Mouse (Mus musculus): Measurements from ENCODE around the gene Wdr43. TPM values are rescaled to one million over a fixed set of nuclear protein-coding genes. Genes with fewer than 3 reads are reported as not detected.

The Wdr43 gene
- total and polyA plus RNA-seq, 2 experiments from 2014 or later = 14.4 to 22.5 TPM

- 0 out of 2 replicates have a peak, but pooled peaks cover 6% of the 10 kb centered on the region for H3K4me1 ChIP-seq (ENCODE audit: control insufficient read depth, insufficient read depth)
- H3K4me2 ChIP-seq (ENCODE audit: low read depth, low read length) = no peak overlapping the region
- TF ChIP-seq EP300 (IDR thresholded peaks at IDR 0.05; ENCODE audit: low read depth) (no peak), CTCF (IDR thresholded peaks at IDR 0.05; ENCODE audit: low read depth) (no peak)
- H3K9me3 ChIP-seq (replicated peaks; ENCODE audit: control insufficient read depth, low read length) = no peaks in the 10 kb centered on the region
- H3K27ac ChIP-seq (ENCODE audit: low read depth) = no peak overlapping the region
- no peaks in the 10 kb centered on the region for H3K27me3 ChIP-seq (ENCODE audit: control insufficient read depth, insufficient read depth, low read length)
- H3K36me3 ChIP-seq (replicated peaks; ENCODE audit: control insufficient read depth, insufficient read depth, low read length) = no peaks in the 10 kb centered on the region
- no peak overlapping the region for H3K4me3 ChIP-seq (ENCODE audit: low read depth, low read length)
- no peak overlapping the region for H3K9ac ChIP-seq (replicated peaks; ENCODE audit: low read depth, low read length)
- WGBS = 71% methylated on average over 9 of the region's 9 CpGs
- no peak for DNase-seq (ENCODE audit: low spot score)
- no peak for ATAC-seq (ENCODE audit: insufficient read depth, low read depth)
Observed at GRCm38 (mm10) chr17:71673936-71674335, 58.2 kb downstream of the Wdr43 start.

GRCm38 (mm10) chr17:71674886-71675285 is 59.2 kb downstream of the Wdr43 start:
- Histone ChIP-seq H3K4me1 (ENCODE audit: control insufficient read depth, insufficient read depth) (0 out of 2 replicates have a peak, but pooled peaks cover 6% of the 10 kb centered on the region), H3K4me2 (ENCODE audit: low read depth, low read length) (peak overlapping the region; percentile 15; the same call in 1 of the 2 replicates), H3K4me3 (ENCODE audit: low read depth, low read length) (no peak overlapping the region), H3K27me3 (ENCODE audit: control insufficient read depth, insufficient read depth, low read length) (no peaks in the 10 kb centered on the region), H3K9me3 (replicated peaks; ENCODE audit: control insufficient read depth, low read length) (no peaks in the 10 kb centered on the region), H3K36me3 (replicated peaks; ENCODE audit: control insufficient read depth, insufficient read depth, low read length) (no peaks in the 10 kb centered on the region), H3K27ac (ENCODE audit: low read depth) (no peak overlapping the region), H3K9ac (replicated peaks; ENCODE audit: low read depth, low read length) (no peak overlapping the region)
- ATAC-seq (ENCODE audit: insufficient read depth, low read depth) = no peak
- no peak for DNase-seq (ENCODE audit: low spot score)
- 54% methylated on average over 18 of the region's 18 CpGs for WGBS
- TF ChIP-seq EP300 (IDR thresholded peaks at IDR 0.05; ENCODE audit: low read depth) (no peak), CTCF (IDR thresholded peaks at IDR 0.05; ENCODE audit: low read depth) (no peak)

- DNase-seq (ENCODE audit: low spot score) = no peak
- no peaks in the 10 kb centered on the region for H3K36me3 ChIP-seq (replicated peaks; ENCODE audit: control insufficient read depth, insufficient read depth, low read length)
Observed at GRCm38 (mm10) chr17:71681666-71682065, 66.0 kb downstream of the Wdr43 start.

GRCm38 (mm10) chr17:71682379-71682778 is 66.7 kb downstream of the Wdr43 start:
- H3K27ac ChIP-seq (ENCODE audit: low read depth) = no peak overlapping the region
- H3K9me3 ChIP-seq (replicated peaks; ENCODE audit: control insufficient read depth, low read length) = no peaks in the 10 kb centered on the region
- ATAC-seq (ENCODE audit: insufficient read depth, low read depth) = no peak
- no peaks in the 10 kb centered on the region for H3K4me1 ChIP-seq (ENCODE audit: control insufficient read depth, insufficient read depth)
- H3K9ac ChIP-seq (replicated peaks; ENCODE audit: low read depth, low read length) = no peak overlapping the region
- H3K36me3 ChIP-seq (replicated peaks; ENCODE audit: control insufficient read depth, insufficient read depth, low read length) = no peaks in the 10 kb centered on the region
- 91% methylated on average over 4 of the region's 4 CpGs for WGBS
- no peak for TF ChIP-seq CTCF (IDR thresholded peaks at IDR 0.05; ENCODE audit: low read depth)
- TF ChIP-seq EP300 (IDR thresholded peaks at IDR 0.05; ENCODE audit: low read depth) = no peak
- H3K4me2 ChIP-seq (ENCODE audit: low read depth, low read length) = no peak overlapping the region
- no peak overlapping the region for H3K4me3 ChIP-seq (ENCODE audit: low read depth, low read length)
- no peaks in the 10 kb centered on the region for H3K27me3 ChIP-seq (ENCODE audit: control insufficient read depth, insufficient read depth, low read length)
- DNase-seq (ENCODE audit: low spot score) = no peak

More at GRCm38 (mm10) chr17:71681666-71682065, 66.0 kb downstream of the Wdr43 start:
- no peak for ATAC-seq (ENCODE audit: insufficient read depth, low read depth)
- H3K27me3 ChIP-seq (ENCODE audit: control insufficient read depth, insufficient read depth, low read length) = no peaks in the 10 kb centered on the region
- WGBS = 70% methylated on average over 14 of the region's 14 CpGs
- H3K9me3 ChIP-seq (replicated peaks; ENCODE audit: control insufficient read depth, low read length) = no peaks in the 10 kb centered on the region
- H3K9ac ChIP-seq (replicated peaks; ENCODE audit: low read depth, low read length) = no peak overlapping the region
- no peaks in the 10 kb centered on the region for H3K4me1 ChIP-seq (ENCODE audit: control insufficient read depth, insufficient read depth)
- H3K27ac ChIP-seq (ENCODE audit: low read depth) = no peak overlapping the region
- TF ChIP-seq CTCF (IDR thresholded peaks at IDR 0.05; ENCODE audit: low read depth) (no peak), EP300 (IDR thresholded peaks at IDR 0.05; ENCODE audit: low read depth) (no peak)
- H3K4me3 ChIP-seq (ENCODE audit: low read depth, low read length) = no peak overlapping the region
- H3K4me2 ChIP-seq (ENCODE audit: low read depth, low read length) = no peak overlapping the region

- no peaks in the 10 kb centered on the region for H3K27me3 ChIP-seq (ENCODE audit: control insufficient read depth, insufficient read depth, low read length)
- no peaks in the 10 kb centered on the region for H3K4me1 ChIP-seq (ENCODE audit: control insufficient read depth, insufficient read depth)
- TF ChIP-seq CTCF (IDR thresholded peaks at IDR 0.05; ENCODE audit: low read depth) = no peak
- no peak for TF ChIP-seq EP300 (IDR thresholded peaks at IDR 0.05; ENCODE audit: low read depth)
- H3K36me3 ChIP-seq (replicated peaks; ENCODE audit: control insufficient read depth, insufficient read depth, low read length) = no peaks in the 10 kb centered on the region
- DNase-seq (ENCODE audit: low spot score) = no peak
- no peak overlapping the region for H3K4me3 ChIP-seq (ENCODE audit: low read depth, low read length)
- H3K27ac ChIP-seq (ENCODE audit: low read depth) = no peak overlapping the region
- no peak overlapping the region for H3K9ac ChIP-seq (replicated peaks; ENCODE audit: low read depth, low read length)
- no peak overlapping the region for H3K4me2 ChIP-seq (ENCODE audit: low read depth, low read length)
- no peak for ATAC-seq (ENCODE audit: insufficient read depth, low read depth)
- 92% methylated on average over 6 of the region's 6 CpGs for WGBS
- no peaks in the 10 kb centered on the region for H3K9me3 ChIP-seq (replicated peaks; ENCODE audit: control insufficient read depth, low read length)
Observed at GRCm38 (mm10) chr17:71683281-71683680, 67.6 kb downstream of the Wdr43 start.

GRCm38 (mm10) chr17:71684103-71684608 is 68.5 kb downstream of the Wdr43 start:
- 28% methylated on average over 5 of the region's 5 CpGs for WGBS
- Histone ChIP-seq H3K27me3 (ENCODE audit: control insufficient read depth, insufficient read depth, low read length) (no peaks in the 10 kb centered on the region), H3K4me3 (ENCODE audit: low read depth, low read length) (no peak overlapping the region), H3K36me3 (replicated peaks; ENCODE audit: control insufficient read depth, insufficient read depth, low read length) (no peaks in the 10 kb centered on the region), H3K4me2 (ENCODE audit: low read depth, low read length) (no peak overlapping the region), H3K27ac (ENCODE audit: low read depth) (no peak overlapping the region), H3K9ac (replicated peaks; ENCODE audit: low read depth, low read length) (no peak overlapping the region), H3K9me3 (replicated peaks; ENCODE audit: control insufficient read depth, low read length) (no peaks in the 10 kb centered on the region), H3K4me1 (ENCODE audit: control insufficient read depth, insufficient read depth) (no peaks in the 10 kb centered on the region)
- TF ChIP-seq CTCF (IDR thresholded peaks at IDR 0.05; ENCODE audit: low read depth) (no peak), EP300 (IDR thresholded peaks at IDR 0.05; ENCODE audit: low read depth) (no peak)
- DNase-seq (ENCODE audit: low spot score) (no peak), ATAC-seq (ENCODE audit: insufficient read depth, low read depth) (no peak)

All from heart, postnatal 0 days (tissue).